Mouse (Mus musculus): ENCODE measurements around the gene Stambpl1.
A peak's percentile ranks its signal among the peaks of the same experiment; 100 is the strongest.

Stambpl1 gene

GRCm38 (mm10) chr19:34240273-34241039 lies 48.4 kb downstream of the Stambpl1 start:
- no peak for DNase-seq (ENCODE audit: low spot score)

GRCm38 (mm10) chr19:34241247-34241915 lies 49.4 kb downstream of the Stambpl1 start:
- DNase-seq (ENCODE audit: low spot score), result peak; percentile 52

GRCm38 (mm10) chr19:34242925-34243324 lies 50.9 kb downstream of the Stambpl1 start:
- DNase-seq (ENCODE audit: low spot score), result no peak

- peak; percentile 87 for DNase-seq (ENCODE audit: low spot score)
Measured at GRCm38 (mm10) chr19:34244056-34244455, 52.0 kb downstream of the Stambpl1 start.

GRCm38 (mm10) chr19:34248558-34248957 lies 56.5 kb downstream of the Stambpl1 start:
- no peak for DNase-seq (ENCODE audit: low spot score)

GRCm38 (mm10) chr19:34250621-34251020 lies 58.6 kb downstream of the Stambpl1 start:
- no peak for DNase-seq (ENCODE audit: low spot score)

GRCm38 (mm10) chr19:34251900-34252299 lies 59.9 kb downstream of the Stambpl1 start:
- no peak for DNase-seq (ENCODE audit: low spot score)

GRCm38 (mm10) chr19:34252450-34252849 lies 60.4 kb downstream of the Stambpl1 start:
- no peak for DNase-seq (ENCODE audit: low spot score)

GRCm38 (mm10) chr19:34254101-34254879 lies 62.3 kb downstream of the Stambpl1 start:
- DNase-seq (ENCODE audit: low spot score), result no peak

GRCm38 (mm10) chr19:34254880-34255681 lies 63.1 kb downstream of the Stambpl1 start, which contains the start of gene Acta2:
Gene Acta2, minus strand, starts transcription at chr19:34255590.
- DNase-seq (ENCODE audit: low spot score), result no peak

- no peak for DNase-seq (ENCODE audit: low spot score)
Measured at GRCm38 (mm10) chr19:34256149-34256548, 64.1 kb downstream of the Stambpl1 start.

GRCm38 (mm10) chr19:34256936-34257335 lies 64.9 kb downstream of the Stambpl1 start:
- no peak for DNase-seq (ENCODE audit: low spot score)

GRCm38 (mm10) chr19:34262273-34262974 lies 70.4 kb downstream of the Stambpl1 start:
- DNase-seq (ENCODE audit: low spot score), result peak; percentile 57

- peak; percentile 39 for DNase-seq (ENCODE audit: low spot score)
Measured at GRCm38 (mm10) chr19:34265604-34266193, 73.7 kb downstream of the Stambpl1 start.

GRCm38 (mm10) chr19:34268991-34269390 lies 77.0 kb downstream of the Stambpl1 start:
- DNase-seq (ENCODE audit: low spot score), result no peak

GRCm38 (mm10) chr19:34270106-34270726 lies 78.2 kb downstream of the Stambpl1 start:
- peak; percentile 24 for DNase-seq (ENCODE audit: low spot score)

GRCm38 (mm10) chr19:34270824-34271464 lies 78.9 kb downstream of the Stambpl1 start:
- DNase-seq (ENCODE audit: low spot score), result no peak

GRCm38 (mm10) chr19:34273073-34273472 lies 81.0 kb downstream of the Stambpl1 start:
- no peak for DNase-seq (ENCODE audit: low spot score)

- no peak for DNase-seq (ENCODE audit: low spot score)
Measured at GRCm38 (mm10) chr19:34278078-34278477, 86.0 kb downstream of the Stambpl1 start.

- no peak for DNase-seq (ENCODE audit: low spot score)
Measured at GRCm38 (mm10) chr19:34283614-34284013, 91.6 kb downstream of the Stambpl1 start.
